Mouse (Mus musculus): ENCODE data around the gene Adam12. TPM values are rescaled to one million over a fixed set of nuclear protein-coding genes. Genes with fewer than 3 reads are reported as not detected.

Adam12 gene
- total RNA-seq, 2 experiments from 2014 or later = 24.4 to 26.3 TPM

DNA sequence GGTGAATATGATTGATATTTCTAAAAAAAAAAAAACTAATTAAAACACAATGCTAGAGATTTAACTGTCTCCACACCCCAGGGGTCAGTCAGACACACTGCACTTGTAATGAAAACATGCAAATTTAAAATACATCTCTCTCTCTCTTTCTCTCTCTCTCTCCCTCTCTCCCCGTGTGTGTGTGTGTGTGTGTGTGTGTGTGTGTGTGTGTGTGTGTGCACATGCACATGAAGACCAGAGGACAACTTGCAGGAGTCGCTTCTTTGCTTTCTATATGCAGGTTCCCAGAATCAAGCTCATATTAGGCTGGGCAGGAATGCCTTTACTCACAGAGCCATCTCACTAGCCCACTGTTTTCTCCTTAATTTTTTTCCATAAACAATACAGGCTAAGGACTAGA lies 146.6 kb downstream of the Adam12 start:
- no peak for DNase-seq (ENCODE audit: low spot score in 2 of 2)

DNA sequence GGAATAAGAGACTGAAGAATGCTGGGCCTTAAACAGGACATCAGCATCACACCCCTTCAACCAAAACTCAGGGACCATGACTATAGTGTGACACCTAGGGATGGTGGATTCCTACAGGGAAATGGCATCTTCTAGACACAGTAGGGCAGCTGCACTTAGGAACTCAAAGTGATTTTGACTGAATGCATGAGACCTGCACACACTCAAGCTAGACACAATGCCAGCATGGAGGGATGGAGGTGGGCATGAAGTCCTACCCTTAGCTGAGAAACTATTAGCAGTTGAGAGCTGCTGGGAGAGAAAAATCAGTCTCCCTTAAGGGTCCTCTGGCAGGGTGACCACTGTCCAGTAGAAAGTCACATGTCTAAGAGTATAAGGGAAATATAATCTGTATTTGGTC lies 147.0 kb downstream of the Adam12 start:
- no peak for DNase-seq (ENCODE audit: low spot score in 2 of 2)

DNA sequence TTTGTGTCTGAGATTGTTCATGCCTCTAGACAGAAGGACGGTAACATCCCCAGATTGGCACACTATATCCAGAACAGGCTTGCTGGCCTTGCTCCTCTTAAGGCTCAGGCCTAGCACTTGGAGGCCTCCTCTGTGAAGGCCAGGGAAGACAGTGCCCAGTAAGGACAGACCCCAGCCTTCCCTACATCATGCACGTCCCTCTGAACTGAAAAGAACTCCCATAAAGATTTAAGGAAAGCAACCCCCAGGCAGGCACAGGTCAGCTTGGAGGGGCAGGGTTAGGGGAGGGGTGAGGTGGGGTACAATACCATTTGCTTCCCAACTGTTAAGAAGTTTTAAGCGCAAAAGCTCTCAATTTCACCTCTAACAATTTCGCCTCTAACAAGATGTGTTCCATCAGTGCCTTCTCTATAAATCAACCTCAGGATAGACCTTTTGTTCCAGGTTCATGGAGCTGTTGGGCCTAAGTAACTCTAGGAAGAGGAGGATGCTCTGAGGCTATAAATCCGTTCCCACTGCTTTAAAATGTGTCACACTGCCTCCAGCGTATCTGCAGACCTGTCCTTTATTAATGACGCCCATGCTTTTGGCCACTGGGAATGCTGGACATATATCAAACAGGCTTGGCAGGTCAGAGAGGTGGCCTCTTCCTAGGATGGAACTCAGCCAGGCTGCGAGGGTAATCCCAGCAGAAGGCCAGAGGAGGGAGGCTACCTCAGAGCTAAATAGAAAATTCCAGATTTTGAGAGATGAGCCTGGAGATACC lies 150.5 kb downstream of the Adam12 start:
- DNase-seq (ENCODE audit: low spot score in 2 of 2) = no peak

DNA sequence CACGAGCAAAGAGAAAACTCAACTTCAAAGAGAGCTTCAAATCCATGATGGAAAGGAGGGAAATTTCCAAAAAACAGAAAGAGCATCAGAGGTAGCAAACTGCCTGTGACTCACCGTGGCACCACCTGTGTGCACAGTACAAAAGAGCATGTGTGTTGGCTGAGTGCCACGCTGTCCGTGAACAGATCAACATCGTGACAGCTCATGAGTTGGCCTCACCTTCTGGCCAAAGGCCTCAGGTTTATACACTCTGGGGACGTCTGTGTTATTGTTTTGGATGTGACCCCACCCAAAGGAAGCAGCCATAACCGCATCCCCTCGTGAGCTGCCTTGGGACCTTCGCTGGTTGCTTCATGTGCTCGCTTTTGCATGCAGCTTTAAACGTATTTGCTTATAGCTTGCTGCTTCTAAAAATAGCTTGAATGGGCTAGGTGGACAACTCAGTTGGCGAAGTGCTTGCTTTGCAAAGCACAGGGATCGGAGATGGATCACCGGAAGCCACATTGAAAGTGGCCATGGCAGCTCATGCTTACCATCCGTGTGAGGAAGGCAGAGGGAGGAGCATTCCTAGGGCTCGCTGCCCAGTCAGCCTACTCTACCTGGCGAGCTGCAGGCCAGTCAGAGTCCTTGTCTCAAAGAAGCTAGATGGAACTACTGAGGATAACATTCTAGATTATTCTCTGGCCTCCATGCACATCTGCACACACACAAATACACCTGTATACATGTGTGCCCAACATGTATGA lies 151.8 kb downstream of the Adam12 start:
- no peak for DNase-seq (ENCODE audit: low spot score in 2 of 2)

DNA sequence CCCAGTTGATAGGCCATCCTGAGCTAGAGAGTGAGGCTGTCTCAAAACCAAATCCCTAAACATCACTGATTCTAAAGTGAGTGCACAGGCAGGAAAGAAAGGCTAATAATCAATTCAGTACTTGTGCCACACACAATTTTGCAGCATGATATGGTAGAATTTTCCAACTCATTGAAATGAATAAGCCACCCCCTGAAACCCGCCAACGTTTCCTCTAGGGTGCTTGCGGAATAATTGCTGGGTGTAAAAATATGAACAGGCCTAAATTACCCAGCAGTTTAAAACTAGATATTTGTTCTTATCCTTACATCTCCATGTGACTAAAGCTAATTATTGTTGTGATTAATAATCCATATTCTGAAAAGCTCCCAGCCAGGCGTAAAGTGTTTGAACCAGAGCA lies 154.3 kb downstream of the Adam12 start:
- no peak for DNase-seq (ENCODE audit: low spot score in 2 of 2)

DNA sequence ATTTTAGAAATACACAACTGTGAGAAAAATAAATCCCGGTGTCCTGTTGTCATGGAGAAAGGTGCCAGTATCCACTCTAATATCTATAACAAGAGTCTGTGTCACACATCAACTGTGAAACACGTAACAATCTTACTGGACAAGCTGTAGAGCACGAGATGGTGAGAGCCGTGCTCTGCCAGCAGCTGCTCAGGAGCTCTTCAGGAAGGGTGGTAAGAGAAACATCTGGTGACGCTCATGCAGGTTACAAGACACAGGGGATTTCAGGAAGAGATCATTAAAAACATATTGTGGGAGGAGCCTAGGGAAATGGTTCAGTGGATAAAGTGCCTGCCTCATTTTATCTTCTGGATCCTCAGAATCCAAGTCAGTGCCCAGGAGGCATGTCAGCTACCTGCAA lies 158.9 kb downstream of the Adam12 start:
- DNase-seq (ENCODE audit: low spot score in 2 of 2) = no peak

DNA sequence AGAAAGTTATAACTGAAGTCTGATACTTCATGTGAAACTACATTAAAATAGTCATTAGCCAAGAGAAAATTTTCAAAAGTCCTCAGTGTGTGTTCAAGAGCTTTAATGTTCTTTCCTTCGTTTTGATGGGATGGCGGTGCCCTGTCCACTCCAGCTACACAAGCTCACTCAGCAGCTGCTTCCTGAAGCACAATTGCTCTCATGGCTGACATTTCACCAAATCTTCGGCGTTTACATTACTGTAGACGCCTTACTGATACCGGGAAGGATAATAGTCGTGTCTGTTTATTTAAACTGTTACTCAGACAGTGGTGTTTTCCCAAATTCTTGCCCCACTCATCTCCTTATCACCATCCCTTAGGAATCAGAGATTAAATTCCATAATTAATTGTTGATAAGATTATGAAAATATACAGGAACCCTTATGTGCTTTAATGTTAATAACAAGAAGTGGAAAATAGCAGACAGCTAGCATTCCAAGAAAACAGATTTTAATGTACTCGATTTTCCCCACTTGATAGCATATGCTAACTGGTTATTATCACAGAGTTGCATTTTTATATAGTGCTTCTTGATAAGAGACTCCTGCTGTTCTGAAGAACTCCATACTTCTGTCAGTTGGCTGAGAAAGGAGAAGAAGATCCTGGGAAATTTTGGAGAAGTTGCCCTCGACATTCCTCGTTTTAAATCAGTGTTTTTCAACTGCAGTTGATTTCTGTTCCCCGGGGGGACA lies 160.6 kb downstream of the Adam12 start:
- no peak for DNase-seq (ENCODE audit: low spot score in 2 of 2)

DNA sequence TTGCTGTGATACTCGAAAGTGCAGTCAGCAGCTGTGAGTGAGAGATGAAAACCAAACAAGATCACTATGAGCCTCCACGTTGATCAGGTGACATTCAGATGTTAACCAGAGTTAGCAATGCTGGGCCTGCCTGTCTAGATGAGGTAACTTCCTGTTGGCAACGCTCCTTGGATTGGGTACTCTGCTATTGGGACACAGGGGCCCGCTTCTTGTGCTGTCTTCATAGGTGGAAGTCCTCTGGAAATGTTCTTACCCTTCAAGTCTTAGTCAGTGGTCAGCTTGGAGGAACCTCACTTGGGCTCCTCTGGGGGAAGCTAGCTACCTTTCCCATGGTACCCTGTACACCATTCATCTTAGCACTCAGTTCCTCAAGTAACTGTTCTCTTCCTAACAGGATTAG lies 169.3 kb downstream of the Adam12 start:
- no peak for DNase-seq (ENCODE audit: low spot score in 2 of 2)

DNA sequence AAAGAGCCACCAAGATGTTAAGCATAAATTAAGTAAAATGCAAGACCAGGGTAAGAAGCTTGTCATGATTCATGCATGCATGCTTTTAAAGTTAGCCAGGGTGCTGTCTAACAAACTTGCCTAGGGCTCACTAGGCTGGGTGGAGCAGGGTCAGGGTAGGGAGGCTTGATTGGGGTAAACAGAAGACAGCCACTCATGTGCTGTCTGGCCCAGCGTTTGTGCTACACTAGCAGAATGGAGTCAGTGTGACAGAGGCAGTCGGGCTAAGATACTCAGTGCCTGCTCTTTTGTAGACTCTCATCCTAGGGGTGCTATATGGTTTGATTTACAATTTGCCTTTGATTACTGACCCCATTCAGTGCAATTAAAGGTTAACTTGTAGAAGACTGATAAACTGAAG lies 179.5 kb downstream of the Adam12 start:
- no peak for DNase-seq (ENCODE audit: low spot score in 2 of 2)

DNA sequence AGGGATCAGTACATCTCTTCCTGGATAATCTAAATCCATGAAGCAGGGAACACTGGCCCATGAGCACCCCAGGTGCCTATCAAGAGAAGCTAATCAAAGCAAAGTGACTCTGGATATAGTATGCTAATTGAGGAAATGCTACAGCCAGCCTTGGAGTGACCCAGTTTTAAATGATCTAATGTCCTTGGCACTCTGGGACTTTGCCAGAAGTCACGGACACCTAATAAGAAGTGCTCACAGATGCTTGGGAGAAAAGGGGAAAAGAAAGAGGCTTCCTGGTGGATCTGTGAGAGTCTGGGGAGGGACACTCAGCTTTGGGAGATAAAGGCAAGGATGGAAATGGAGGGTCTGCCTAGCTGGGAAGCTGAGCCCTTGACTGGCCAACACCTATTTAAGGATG lies 181.6 kb downstream of the Adam12 start:
- DNase-seq (ENCODE audit: low spot score in 2 of 2) = no peak

DNA sequence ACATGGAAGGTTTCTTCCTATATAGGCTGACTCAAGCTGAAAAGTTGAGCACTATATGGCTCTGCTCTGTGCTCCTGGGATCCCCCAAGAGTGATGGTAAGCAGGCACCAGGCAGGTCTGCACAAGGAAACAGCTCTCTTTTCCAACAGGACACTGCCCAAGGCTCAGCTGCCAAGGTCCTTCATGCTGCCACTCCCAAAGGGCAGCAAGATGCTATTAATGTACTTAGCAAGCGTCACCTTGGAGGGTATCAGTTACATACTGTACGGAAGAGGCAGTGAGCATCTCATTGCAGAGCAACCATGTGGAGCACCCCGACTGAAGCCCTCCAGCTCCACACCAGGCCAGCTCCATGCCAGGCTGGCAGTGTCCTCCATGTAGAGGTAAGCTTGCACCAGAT lies 185.6 kb downstream of the Adam12 start:
- no peak for DNase-seq (ENCODE audit: low spot score in 2 of 2)

DNA sequence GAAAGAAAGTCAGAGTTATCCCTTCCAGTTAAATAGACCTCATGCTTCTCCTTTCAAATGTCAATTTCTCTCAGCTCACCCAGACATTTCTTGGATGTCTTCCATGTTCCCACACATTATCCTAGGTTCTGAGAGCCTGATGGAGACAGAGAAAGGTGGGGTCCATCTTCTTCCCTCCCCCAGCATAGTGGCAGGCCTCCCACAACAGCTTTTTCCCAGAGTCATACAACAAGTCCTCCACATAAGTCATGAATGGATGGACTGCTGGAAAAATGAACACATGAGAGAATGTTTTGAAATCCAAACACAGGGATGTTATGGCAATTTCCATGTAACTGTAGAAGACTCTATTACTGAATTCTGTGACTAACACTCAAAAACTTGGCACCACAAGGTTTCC lies 188.4 kb downstream of the Adam12 start:
- no peak for DNase-seq (ENCODE audit: low spot score in 2 of 2)

DNA sequence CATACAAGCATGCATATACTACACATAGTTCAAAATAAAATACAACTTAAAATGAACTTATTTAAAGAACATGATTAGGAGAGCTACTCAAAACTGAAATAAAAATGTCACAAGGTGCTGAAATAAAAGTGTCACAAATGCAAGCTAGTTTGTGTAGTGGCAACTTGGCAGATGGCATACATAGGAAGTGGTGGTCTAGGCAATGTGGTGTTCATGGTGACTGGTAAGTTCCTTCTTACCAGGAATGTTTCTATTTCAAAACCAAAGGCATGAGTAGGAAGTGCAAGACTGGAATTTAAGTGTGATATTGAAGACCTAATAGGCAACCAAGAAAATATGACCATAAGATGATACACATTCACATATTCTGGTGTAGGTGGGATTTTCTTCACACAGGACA lies 189.3 kb downstream of the Adam12 start:
- no peak for DNase-seq (ENCODE audit: low spot score in 2 of 2)

DNA sequence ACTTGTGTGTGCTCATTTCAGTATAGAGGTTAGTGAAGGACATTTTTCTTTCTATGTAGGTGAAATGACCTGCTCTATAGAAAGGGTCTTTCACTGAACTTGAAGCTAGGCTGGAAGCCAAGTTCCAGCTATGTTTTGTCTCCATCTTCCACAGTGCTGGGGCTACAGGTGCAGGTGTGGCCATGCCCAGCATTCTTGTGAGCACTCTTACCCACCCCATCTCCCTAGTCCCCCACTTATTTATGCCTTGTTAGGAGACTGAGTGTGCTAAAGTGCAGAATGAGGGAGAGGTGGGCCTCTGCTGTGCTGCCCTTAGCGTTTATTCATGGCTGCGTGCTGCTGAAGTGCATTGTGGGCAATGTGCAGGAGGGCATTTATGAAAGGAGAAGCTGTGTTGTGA lies 198.0 kb downstream of the Adam12 start:
- DNase-seq (ENCODE audit: low spot score in 2 of 2) = no peak

DNA sequence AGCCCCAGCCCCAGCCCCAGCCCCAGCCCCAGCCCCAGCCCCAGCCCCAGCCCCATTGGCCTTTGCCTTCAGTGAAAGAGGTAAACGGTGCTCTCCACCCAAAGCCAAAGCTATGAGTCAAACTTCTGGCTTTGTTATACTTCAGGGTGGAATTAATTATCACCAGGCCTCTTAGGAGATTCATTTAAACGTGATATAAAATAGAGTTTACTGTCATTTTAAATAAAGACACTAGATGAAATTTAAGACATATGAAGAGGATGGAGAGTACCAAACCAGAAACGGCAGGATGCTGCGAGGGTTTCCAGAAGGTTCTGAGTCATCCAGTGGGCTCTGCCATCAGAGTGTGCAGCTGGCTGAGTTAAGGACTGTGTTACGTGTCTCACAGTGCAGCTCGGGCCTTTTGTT lies 199.0 kb downstream of the Adam12 start:
- no peak for DNase-seq (ENCODE audit: low spot score in 2 of 2)

DNA sequence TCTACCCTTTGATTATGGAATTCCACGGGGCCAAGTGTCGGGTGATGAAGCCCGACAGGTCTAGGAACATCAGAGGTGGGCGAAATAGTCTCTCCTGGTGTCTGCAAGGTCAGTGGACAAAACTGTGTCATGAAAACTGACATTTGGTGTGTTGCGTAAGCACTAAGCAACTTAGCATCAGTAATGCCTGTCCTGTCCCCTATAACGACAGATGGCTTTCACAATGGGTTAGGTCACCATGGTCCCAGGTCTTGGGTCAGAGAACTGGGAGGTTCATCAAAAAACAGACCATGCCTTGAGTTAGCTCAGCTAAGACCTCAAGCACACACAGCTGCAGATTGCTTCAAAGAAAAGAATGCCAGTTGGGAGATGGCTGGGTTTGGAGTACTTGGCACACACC lies 200.2 kb downstream of the Adam12 start:
- no peak for DNase-seq (ENCODE audit: low spot score in 2 of 2)

DNA sequence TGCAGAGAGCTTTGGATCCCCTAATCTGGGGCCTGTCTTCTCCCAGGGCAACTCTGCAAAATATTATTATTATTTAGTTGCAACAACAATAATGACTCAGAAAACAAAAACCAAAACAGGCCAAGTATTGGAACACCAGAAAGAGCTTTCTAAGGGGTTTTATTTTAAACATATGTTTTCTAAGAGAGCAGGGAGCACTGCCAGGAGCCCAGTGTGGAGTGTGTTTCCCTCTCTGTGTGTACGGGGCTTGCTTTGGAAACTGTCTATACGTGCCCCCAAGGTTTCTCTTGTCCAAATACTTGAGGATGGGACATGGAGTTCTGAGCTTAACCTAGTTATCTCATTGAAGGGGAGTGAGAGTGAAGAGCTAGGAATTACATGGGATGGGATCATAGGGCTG lies 200.7 kb downstream of the Adam12 start:
- no peak for DNase-seq (ENCODE audit: low spot score in 2 of 2)

DNA sequence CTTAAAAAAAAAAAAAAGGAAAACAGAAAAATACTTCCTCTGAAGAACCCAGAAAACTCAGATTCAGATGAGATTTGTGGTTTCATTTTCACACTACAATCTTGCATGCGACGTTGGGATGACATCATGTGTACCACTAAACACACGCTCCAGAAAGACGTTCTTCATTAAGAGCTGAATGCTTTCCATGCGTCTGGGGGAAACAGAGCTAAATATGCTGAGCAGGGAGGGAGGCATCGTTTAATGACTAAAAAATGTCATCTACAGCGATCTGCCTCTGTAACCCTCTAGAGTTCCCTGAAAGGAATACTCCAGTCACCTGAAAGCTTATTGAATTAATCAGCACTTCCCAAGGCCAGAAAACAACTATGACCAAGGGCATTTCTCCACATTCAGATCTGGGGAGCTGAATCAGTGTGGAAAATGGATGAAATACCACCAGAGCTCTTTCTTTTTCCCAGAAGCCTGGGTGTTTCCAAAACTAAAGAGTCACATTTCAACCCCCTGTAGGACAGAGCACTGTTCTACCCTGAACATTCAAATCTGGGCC lies 203.6 kb downstream of the Adam12 start:
- DNase-seq (ENCODE audit: low spot score in 2 of 2) = no peak

DNA sequence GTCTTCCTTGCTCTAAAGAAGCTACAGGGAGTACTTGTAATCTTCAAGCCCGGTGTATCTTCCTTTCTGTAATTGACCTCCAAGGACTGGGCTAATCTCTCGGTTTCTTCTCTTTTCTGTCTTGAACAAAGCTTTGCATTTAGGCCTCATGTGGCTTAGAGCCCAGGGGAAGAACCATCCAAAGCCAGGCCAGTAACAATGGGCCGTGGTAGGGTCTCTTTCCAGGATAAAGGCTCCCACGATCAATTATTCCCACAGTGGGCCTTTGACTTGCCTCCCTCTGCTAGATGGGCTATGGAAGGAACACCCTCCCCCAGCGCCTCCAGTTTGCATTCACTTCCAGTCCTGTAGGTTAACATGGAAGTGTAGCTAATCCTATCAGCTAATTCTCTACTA lies 204.9 kb downstream of the Adam12 start:
- DNase-seq (ENCODE audit: low spot score in 2 of 2) = no peak

DNA sequence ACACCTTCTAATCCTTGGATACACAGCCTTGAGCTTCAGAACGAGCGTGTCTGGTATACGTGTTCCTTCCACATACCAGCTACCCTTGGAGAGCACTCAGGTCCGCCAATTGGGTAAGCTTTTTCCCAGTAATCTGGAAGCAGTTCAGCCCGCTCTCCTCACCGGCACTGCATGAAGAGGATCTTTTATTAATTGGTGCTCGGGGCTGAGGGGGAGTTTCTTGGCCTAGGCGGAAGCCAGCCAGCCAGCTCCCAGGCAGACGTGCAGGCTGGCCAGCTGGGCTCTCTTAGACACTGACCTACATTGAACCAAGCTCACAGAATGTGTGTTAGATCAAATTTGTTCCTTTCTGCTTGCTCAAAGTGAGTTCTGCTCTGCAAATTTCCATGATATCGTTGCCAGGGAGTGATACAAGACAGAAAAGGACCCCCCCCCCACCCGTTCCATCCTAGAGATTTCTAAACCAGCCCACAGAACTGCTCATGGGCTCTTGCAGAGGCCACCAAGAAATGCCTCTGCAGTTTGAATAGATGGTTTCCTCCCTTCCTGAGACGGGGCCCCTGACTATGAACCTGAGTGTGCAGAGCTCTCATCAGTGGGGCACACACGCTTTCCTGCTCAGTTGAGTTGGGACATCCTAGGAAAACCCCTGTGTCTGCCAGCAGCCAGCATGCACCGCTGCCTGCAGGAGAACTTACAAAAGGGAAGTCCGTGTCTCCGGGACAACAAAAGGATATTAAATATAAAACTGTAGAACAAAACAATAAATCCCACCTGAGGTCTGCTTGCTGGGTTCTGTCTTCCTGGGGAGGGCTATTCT lies 205.5 kb downstream of the Adam12 start:
- no peak for DNase-seq (ENCODE audit: low spot score in 2 of 2)
